Mouse (Mus musculus) G1E (cell line): ENCODE measurements around the gene Stk38l. TPM values are rescaled to one million over a fixed set of nuclear protein-coding genes. Genes with fewer than 3 reads are reported as not detected.

ENCODE experiments used
- ATAC-seq: 2 replicates; pipeline ENCODE4 v1.8.0; 2016; ENCODE audit warnings: mild to moderate bottlenecking; ENCODE audit not compliant: insufficient number of reproducible peaks, poor library complexity, low FRiP score, severe bottlenecking; ENCODE audit errors: extremely low read depth
- DNase-seq: peaks from one replicate; pipeline ENCODE4 v3.0.0; 2012; ENCODE audit warnings: low spot score
- H3K27me3 ChIP-seq: 2 replicates; pipeline ENCODE4 v1.6.1; 2012; ENCODE audit warnings: mild to moderate bottlenecking, low read length, inconsistent platforms; ENCODE audit not compliant: insufficient read depth
- H3K36me3 ChIP-seq: replicated peaks from 2 replicates; pipeline ENCODE3; 2012; ENCODE audit warnings: mild to moderate bottlenecking, inconsistent platforms
- H3K4me1 ChIP-seq: 2 replicates; pipeline ENCODE4 v1.6.1; 2012; ENCODE audit warnings: low read depth, low read length, inconsistent platforms, mixed read lengths; ENCODE audit not compliant: insufficient read depth
- H3K4me3 ChIP-seq: 2 replicates; pipeline ENCODE4 v1.5.1; 2012; ENCODE audit warnings: low read depth, mild to moderate bottlenecking, inconsistent platforms, low read length, moderate library complexity, mixed read lengths
- H3K9me3 ChIP-seq: replicated peaks from 2 replicates; pipeline ENCODE4 v1.6.1; 2012; ENCODE audit warnings: inconsistent platforms
- CTCF ChIP-seq: IDR thresholded peaks from 2 replicates; pipeline ENCODE4 v1.5.1; 2012; ENCODE audit warnings: low read depth, low read length, inconsistent platforms, mixed read lengths
- GATA1 ChIP-seq: IDR thresholded peaks from 2 replicates; pipeline ENCODE4 v1.6.1; 2012; ENCODE audit warnings: borderline replicate concordance, low read length, inconsistent platforms, mixed read lengths
- GATA2 ChIP-seq: IDR thresholded peaks from 2 replicates; pipeline ENCODE4 v1.6.1; 2012; ENCODE audit warnings: low read depth, low read length, inconsistent platforms, borderline replicate concordance
- POLR2AphosphoS5 ChIP-seq: IDR thresholded peaks from 2 replicates; pipeline ENCODE4 v1.6.1; 2012; ENCODE audit warnings: low read depth, low read length, inconsistent platforms; ENCODE audit not compliant: insufficient replicate concordance
- TAL1 ChIP-seq: conservative IDR thresholded peaks from 2 replicates; pipeline ENCODE4 v1.6.1; 2012; ENCODE audit warnings: low read depth, low read length, inconsistent platforms, mixed read lengths
- polyA plus RNA-seq: library from polyadenylated mRNA; stranded (reverse); fragments of >175 nt; gene quantifications from 2 replicates; pipeline ENCODE4 v1.2.3, GENCODE M21; 2012
- total RNA-seq, 2 experiments: library from RNA; stranded (forward) in 1 of 2; stranded (reverse) in 1 of 2; fragments of 200-1000 nt in 1 of 2; fragments of >200 nt in 1 of 2; fragmentation: Nextera tagmentation in 1 of 2; gene quantifications; 2 replicates each; pipeline ENCODE4 v1.2.3; 2014 to 2017

Gene Stk38l
- total and polyA plus RNA-seq, 3 experiments: 0.51 to 4.4 (median 4.3) TPM

DNA sequence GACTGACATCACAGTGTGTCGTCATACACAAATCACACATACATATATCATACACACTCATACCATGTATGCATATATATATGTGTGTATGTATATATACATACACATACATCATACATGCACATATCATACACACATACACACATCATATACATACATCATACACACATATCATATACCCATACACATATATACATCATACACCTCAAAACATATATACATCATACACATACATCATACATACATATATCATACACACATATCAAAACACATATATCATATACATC is 100.6 kb downstream of the Stk38l start:
- peaks cover 8% of the 10 kb centered on the region for H3K27me3 ChIP-seq
- ATAC-seq (no peak), DNase-seq (no peak)
- TF ChIP-seq TAL1: no peak
- no peak for TF ChIP-seq CTCF
- TF ChIP-seq GATA2: no peak
- TF ChIP-seq POLR2AphosphoS5: no peak
- no peak for TF ChIP-seq GATA1
- H3K9me3 ChIP-seq: no peaks in the 10 kb centered on the region
- no peaks in the 10 kb centered on the region for H3K4me1 ChIP-seq
- H3K36me3 ChIP-seq: no peaks in the 10 kb centered on the region
- no peak overlapping the region for H3K4me3 ChIP-seq

Other genes starting within 250 kb of the Stk38l start
- gene Itpr2, start 222.8 kb upstream of the Stk38l start, total RNA-seq (2014; fragmentation: Nextera tagmentation): 37.6 and 42.5 TPM in 2 replicates
- 44.1 and 46.0 TPM in 2 replicates for gene Itpr2, start 222.8 kb upstream of the Stk38l start, total RNA-seq (2017)
- gene Itpr2, start 222.8 kb upstream of the Stk38l start, polyA plus RNA-seq: 2.3 and 2.6 TPM in 2 replicates
- gene Fgfr1op2, start 147.8 kb upstream of the Stk38l start, total RNA-seq (2014; fragmentation: Nextera tagmentation): 175 and 189 TPM in 2 replicates
- gene Fgfr1op2, start 147.8 kb upstream of the Stk38l start, total RNA-seq (2017): 113 and 130 TPM in 2 replicates
- gene Fgfr1op2, start 147.8 kb upstream of the Stk38l start, polyA plus RNA-seq: 70.6 and 75.0 TPM in 2 replicates
- 69.5 and 117 TPM in 2 replicates for gene Ints13, start 147.2 kb upstream of the Stk38l start, total RNA-seq (2014; fragmentation: Nextera tagmentation)
- 122 and 137 TPM in 2 replicates for gene Ints13, start 147.2 kb upstream of the Stk38l start, total RNA-seq (2017)
- gene Ints13, start 147.2 kb upstream of the Stk38l start, polyA plus RNA-seq: 16.4 and 24.4 TPM in 2 replicates
- 65.7 and 70.0 TPM in 2 replicates for gene Med21, start 82.4 kb upstream of the Stk38l start, total RNA-seq (2014; fragmentation: Nextera tagmentation)
- 99.1 and 123 TPM in 2 replicates for gene Med21, start 82.4 kb upstream of the Stk38l start, total RNA-seq (2017)
- gene Med21, start 82.4 kb upstream of the Stk38l start, polyA plus RNA-seq: 4.7 and 5.7 TPM in 2 replicates
- gene Tm7sf3, start 82.2 kb upstream of the Stk38l start, total RNA-seq (2014; fragmentation: Nextera tagmentation): 27.8 and 31.4 TPM in 2 replicates
- gene Tm7sf3, start 82.2 kb upstream of the Stk38l start, total RNA-seq (2017): 25.0 and 26.6 TPM in 2 replicates
- 17.5 and 24.7 TPM in 2 replicates for gene Tm7sf3, start 82.2 kb upstream of the Stk38l start, polyA plus RNA-seq
- gene Arntl2, start 71.1 kb downstream of the Stk38l start, total RNA-seq (2014; fragmentation: Nextera tagmentation): not detected in 2 replicates
- gene Arntl2, start 71.1 kb downstream of the Stk38l start, total RNA-seq (2017): not detected in 2 replicates
- gene Arntl2, start 71.1 kb downstream of the Stk38l start, polyA plus RNA-seq: not detected in 2 replicates
- gene Smco2, start 125.1 kb downstream of the Stk38l start, total RNA-seq (2014; fragmentation: Nextera tagmentation): not detected in 2 replicates
- 0.60 TPM in 1 of 2 replicates, not detected in the other for gene Smco2, start 125.1 kb downstream of the Stk38l start, total RNA-seq (2017)
- gene Smco2, start 125.1 kb downstream of the Stk38l start, polyA plus RNA-seq: not detected in 2 replicates
- gene Ppfibp1, start 163.5 kb downstream of the Stk38l start, total RNA-seq (2014; fragmentation: Nextera tagmentation): 3.1 and 3.3 TPM in 2 replicates
- 8.3 and 8.6 TPM in 2 replicates for gene Ppfibp1, start 163.5 kb downstream of the Stk38l start, total RNA-seq (2017)
- 0.32 and 1.1 TPM in 2 replicates for gene Ppfibp1, start 163.5 kb downstream of the Stk38l start, polyA plus RNA-seq
- not detected in 2 replicates for gene 1700034J05Rik, start 229.4 kb downstream of the Stk38l start, total RNA-seq (2014; fragmentation: Nextera tagmentation)
- 0.11 TPM in 1 of 2 replicates, not detected in the other for gene 1700034J05Rik, start 229.4 kb downstream of the Stk38l start, total RNA-seq (2017)
- not detected in 2 replicates for gene 1700034J05Rik, start 229.4 kb downstream of the Stk38l start, polyA plus RNA-seq